Mouse (Mus musculus) CH12.LX (cell line): ENCODE data around the gene Cldn7. TPM values are rescaled to one million over a fixed set of nuclear protein-coding genes. Genes with fewer than 3 reads are reported as not detected.

Source experiments
- DNase-seq: peaks from one replicate; pipeline ENCODE4 v3.0.0-alpha.2; 2013; ENCODE audit errors: extremely low read depth
- H3K27ac ChIP-seq: 2 replicates; pipeline ENCODE4 v1.5.1; 2012; ENCODE audit warnings: low read depth, mild to moderate bottlenecking, control low read depth, moderate library complexity; ENCODE audit not compliant: insufficient read depth
- H3K27me3 ChIP-seq: replicated peaks from 2 replicates; pipeline ENCODE3; 2012; ENCODE audit warnings: inconsistent platforms
- H3K36me3 ChIP-seq, 2 experiments: replicated peaks in 1 of 2; 2 replicates each; pipeline versions ENCODE3 to v1.6.1; 2012; ENCODE audit warnings: inconsistent platforms in 1 of 2, low read length in 1 of 2, mild to moderate bottlenecking in 1 of 2, mixed read lengths in 1 of 2, moderate library complexity in 1 of 2; ENCODE audit not compliant: control insufficient read depth in 1 of 2, insufficient read depth in 1 of 2
- H3K4me1 ChIP-seq, 2 experiments: 2 replicates each; pipeline ENCODE4 v1.6.1; 2012; ENCODE audit warnings: inconsistent platforms in 1 of 2, moderate library complexity in 1 of 2; ENCODE audit not compliant: insufficient read depth in 2 of 2, control insufficient read depth in 1 of 2
- H3K4me2 ChIP-seq: 2 replicates; pipeline ENCODE4 v1.6.1; 2012; ENCODE audit warnings: low read depth, mild to moderate bottlenecking, control low read depth; ENCODE audit not compliant: poor library complexity, insufficient read depth, severe bottlenecking
- H3K4me3 ChIP-seq, 3 experiments: fragments of 150-350 bp in 1 of 3; sonication (generic) in 1 of 3; replicated peaks in 1 of 3; 2 replicates each; pipeline versions ENCODE3 to v1.5.1; 2011 to 2012; ENCODE audit warnings: low read depth in 2 of 3, low read length in 2 of 3, mild to moderate bottlenecking in 2 of 3, moderate library complexity in 2 of 3, control low read depth in 1 of 3, improper control_type of control experiment in 1 of 3, inconsistent platforms in 1 of 3, mixed read lengths in 1 of 3; ENCODE audit not compliant: poor library complexity in 1 of 3
- H3K79me2 ChIP-seq: replicated peaks from 2 replicates; pipeline ENCODE4 v1.6.1; 2012; ENCODE audit warnings: mild to moderate bottlenecking, moderate library complexity; ENCODE audit not compliant: control insufficient read depth, poor library complexity, insufficient read depth, severe bottlenecking; ENCODE audit errors: extremely low read depth
- H3K9ac ChIP-seq: 2 replicates; pipeline ENCODE4 v1.6.1; 2012; ENCODE audit warnings: low read depth, mild to moderate bottlenecking, control low read depth, moderate library complexity; ENCODE audit not compliant: insufficient read depth
- H3K9me3 ChIP-seq: replicated peaks from 2 replicates; pipeline ENCODE3; 2012; ENCODE audit warnings: low read length, inconsistent platforms, mixed read lengths
- BHLHE40 ChIP-seq: IDR thresholded peaks from 2 replicates; pipeline ENCODE4 v1.6.1; 2011; ENCODE audit warnings: mild to moderate bottlenecking, low read depth, low read length, improper control_type of control experiment
- CHD2 ChIP-seq: IDR thresholded peaks from 2 replicates; pipeline ENCODE4 v1.6.1; 2011; ENCODE audit warnings: low read length, improper control_type of control experiment
- CTCF ChIP-seq, 2 experiments: IDR thresholded peaks in 1 of 2; conservative IDR thresholded peaks in 1 of 2; 2 replicates each; pipeline ENCODE4 v1.5.1; 2011 to 2012; ENCODE audit warnings: low read depth in 2 of 2, low read length in 2 of 2, improper control_type of control experiment in 1 of 2, inconsistent platforms in 1 of 2, mild to moderate bottlenecking in 1 of 2, moderate library complexity in 1 of 2
- ELF1 ChIP-seq: IDR thresholded peaks from 2 replicates; pipeline ENCODE4 v1.6.1; 2014; ENCODE audit warnings: low read depth, mild to moderate bottlenecking, inconsistent platforms, low read length, improper control_type of control experiment
- EP300 ChIP-seq: IDR thresholded peaks from 2 replicates; pipeline ENCODE4 v1.6.1; 2011; ENCODE audit warnings: low read length, improper control_type of control experiment
- ETS1 ChIP-seq: conservative IDR thresholded peaks from 2 replicates; pipeline ENCODE4 v1.6.1; 2012; ENCODE audit warnings: low read depth, mild to moderate bottlenecking, inconsistent platforms, low read length, improper control_type of control experiment, moderate library complexity
- GABPA ChIP-seq: IDR thresholded peaks from 2 replicates; pipeline ENCODE4 v1.6.1; 2012; ENCODE audit warnings: low read depth, low read length, improper control_type of control experiment, inconsistent platforms; ENCODE audit not compliant: insufficient replicate concordance
- HCFC1 ChIP-seq: IDR thresholded peaks from 2 replicates; pipeline ENCODE4 v1.6.1; 2012; ENCODE audit warnings: low read depth, mild to moderate bottlenecking, inconsistent platforms, low read length, improper control_type of control experiment
- IRF4 ChIP-seq: IDR thresholded peaks from 2 replicates; pipeline ENCODE4 v1.6.1; 2014; ENCODE audit warnings: low read depth, mild to moderate bottlenecking, inconsistent platforms, low read length, improper control_type of control experiment
- JUND ChIP-seq: conservative IDR thresholded peaks from 2 replicates; pipeline ENCODE4 v1.6.1; 2011; ENCODE audit warnings: low read depth, low read length, improper control_type of control experiment
- MAFK ChIP-seq: IDR thresholded peaks from 2 replicates; pipeline ENCODE4 v1.6.1; 2011; ENCODE audit warnings: low read length, improper control_type of control experiment; ENCODE audit not compliant: insufficient replicate concordance
- MAX ChIP-seq: IDR thresholded peaks from 2 replicates; pipeline ENCODE4 v1.6.1; 2011; ENCODE audit warnings: low read length, improper control_type of control experiment
- MAZ ChIP-seq: IDR thresholded peaks from 2 replicates; pipeline ENCODE4 v1.6.1; 2012; ENCODE audit warnings: low read depth, mild to moderate bottlenecking, inconsistent platforms, low read length, improper control_type of control experiment, moderate library complexity
- MEF2A ChIP-seq: IDR thresholded peaks from 2 replicates; pipeline ENCODE4 v1.6.1; 2014; ENCODE audit warnings: low read depth, mild to moderate bottlenecking, inconsistent platforms, low read length, improper control_type of control experiment, borderline replicate concordance
- MXI1 ChIP-seq: IDR thresholded peaks from 2 replicates; pipeline ENCODE4 v1.6.1; 2011; ENCODE audit warnings: mild to moderate bottlenecking, low read depth, low read length, improper control_type of control experiment
- MYC ChIP-seq: IDR thresholded peaks from 2 replicates; pipeline ENCODE4 v1.6.1; 2011; ENCODE audit warnings: low read depth, mild to moderate bottlenecking, improper control_type of control experiment, low read length
- NELFE ChIP-seq: IDR thresholded peaks from 2 replicates; pipeline ENCODE4 v1.6.1; 2011; ENCODE audit warnings: low read depth, low read length, improper control_type of control experiment
- NRF1 ChIP-seq: IDR thresholded peaks from 2 replicates; pipeline ENCODE4 v1.6.1; 2014; ENCODE audit warnings: low read depth, mild to moderate bottlenecking, inconsistent platforms, low read length, improper control_type of control experiment, moderate library complexity
- POLR2A ChIP-seq: IDR thresholded peaks from 2 replicates; pipeline ENCODE4 v1.6.1; 2011; ENCODE audit warnings: low read depth, mild to moderate bottlenecking, improper control_type of control experiment, low read length
- POLR2AphosphoS2 ChIP-seq: IDR thresholded peaks from 2 replicates; pipeline ENCODE4 v1.6.1; 2011; ENCODE audit warnings: low read depth, low read length, improper control_type of control experiment
- RCOR1 ChIP-seq: conservative IDR thresholded peaks from 2 replicates; pipeline ENCODE4 v1.6.1; 2012; ENCODE audit warnings: low read depth, mild to moderate bottlenecking, inconsistent platforms, low read length, improper control_type of control experiment
- SIN3A ChIP-seq: IDR thresholded peaks from 2 replicates; pipeline ENCODE4 v1.6.1; 2012; ENCODE audit warnings: low read length, improper control_type of control experiment, inconsistent platforms
- TCF12 ChIP-seq: IDR thresholded peaks from 2 replicates; pipeline ENCODE4 v1.6.1; 2014; ENCODE audit warnings: low read depth, mild to moderate bottlenecking, inconsistent platforms, low read length, improper control_type of control experiment
- UBTF ChIP-seq: IDR thresholded peaks from 2 replicates; pipeline ENCODE4 v1.6.1; 2012; ENCODE audit warnings: low read depth, mild to moderate bottlenecking, inconsistent platforms, low read length, improper control_type of control experiment, moderate library complexity
- USF1 ChIP-seq: IDR thresholded peaks from 2 replicates; pipeline ENCODE4 v1.6.1; 2014; ENCODE audit warnings: low read depth, mild to moderate bottlenecking, inconsistent platforms, low read length, improper control_type of control experiment
- ZC3H11A ChIP-seq: IDR thresholded peaks from 2 replicates; pipeline ENCODE4 v1.6.1; 2012; ENCODE audit warnings: low read depth, mild to moderate bottlenecking, inconsistent platforms, low read length, improper control_type of control experiment
- ZKSCAN1 ChIP-seq: IDR thresholded peaks from 2 replicates; pipeline ENCODE4 v1.6.1; 2012; ENCODE audit warnings: low read depth, inconsistent platforms, low read length, improper control_type of control experiment, borderline replicate concordance
- ZMIZ1 ChIP-seq: IDR thresholded peaks from 2 replicates; pipeline ENCODE4 v1.6.1; 2012; ENCODE audit warnings: low read depth, mild to moderate bottlenecking, inconsistent platforms, low read length, improper control_type of control experiment
- dilution Hi-C: fragments of 300-500 bp; cut with MboI; formaldehyde crosslinking; loops from 2 replicates; pipeline ENCODE4 v1.14.3; 2020; ENCODE audit warnings: low sequenced_read_pairs; ENCODE audit not compliant: extremely low pct_unique_long_range_greater_than_20kb, extremely low pct_ligation_motif_present
- in situ Hi-C: fragments of 300-500 bp; cut with MboI; formaldehyde crosslinking; loops from 3 replicates; pipeline ENCODE4 v1.14.3; 2019; ENCODE audit warnings: low sequenced_read_pairs, low pct_ligation_motif_present, low pct_unique_long_range_greater_than_20kb, mixed read lengths
- polyA plus RNA-seq: library from polyadenylated mRNA; unstranded; fragments of >175 nt; gene quantifications from 2 replicates; pipeline ENCODE4 v1.2.1, GENCODE M21; 2012; ENCODE audit warnings: low read depth; ENCODE audit not compliant: insufficient read length
- total RNA-seq, 2 experiments: library from RNA; depleted of rRNA; stranded (reverse); fragments of 300-350 nt in 1 of 2; fragments of >200 nt in 1 of 2; gene quantifications; 2 replicates each; pipeline ENCODE4 v1.2.3; 2012 to 2014

Gene Cldn7
- total and polyA plus RNA-seq, 3 experiments, result not detected

- Histone ChIP-seq H3K4me3 (peak overlapping the region; percentile 89 to 99 (median 91)), H3K36me3 (peaks cover 43 to 49% of the 10 kb centered on the region in 2 experiments), H3K4me2 (0 out of 2 replicates have a peak overlapping the region, but pooled peaks have one; percentile 86), H3K27ac (peak overlapping the region; percentile 73), H3K79me2 (peaks cover 57% of the 10 kb centered on the region), H3K27me3 (no peaks in the 10 kb centered on the region), H3K9ac (peak overlapping the region; percentile 94), H3K9me3 (no peaks in the 10 kb centered on the region), H3K4me1 (peaks cover 15 to 56% of the 10 kb centered on the region in 2 experiments; a peak in 3 of 4 replicates)
- dilution Hi-C loops (no loop called here), in situ Hi-C loops (no loop called here)
- peak; percentile 43 for DNase-seq
- TF ChIP-seq HCFC1, result peak; percentile 34
- no peak for TF ChIP-seq ELF1
- TF ChIP-seq MAZ, result peak; percentile 25
- no peak for TF ChIP-seq ETS1
- TF ChIP-seq UBTF, result peak; percentile 66; the same call in 1 of the 2 replicates
Measured at GRCm38 (mm10) chr11:69996161-69997061, 31.8 kb downstream of the Cldn7 start.

- peak overlapping the region; percentile 89 to 99 (median 91) for H3K4me3 ChIP-seq
- peak; percentile 38; the same call in 1 of the 2 replicates for TF ChIP-seq IRF4
- no peak for TF ChIP-seq GABPA
- no peak for TF ChIP-seq MAFK
- TF ChIP-seq USF1, result no peak
- TF ChIP-seq JUND, result no peak
- peak; percentile 9; the same call in 1 of the 2 replicates for TF ChIP-seq HCFC1
- peak; percentile 79 for TF ChIP-seq NELFE
- TF ChIP-seq MXI1, result peak; percentile 81
- TF ChIP-seq NRF1, result peak; percentile 28; the same call in 1 of the 2 replicates
- peak; percentile 69 for TF ChIP-seq MAX
- TF ChIP-seq EP300, result no peak
- TF ChIP-seq SIN3A, result peak; percentile 34; the same call in 1 of the 2 replicates
- TF ChIP-seq BHLHE40, result 0 out of 2 replicates have a peak, but pooled peaks have one; percentile 26
- no peak for TF ChIP-seq ZC3H11A
- TF ChIP-seq POLR2A, result peak; percentile 86
- peak; percentile 70; the same call in 1 of the 2 replicates for TF ChIP-seq MAZ
- TF ChIP-seq CTCF (conservative IDR thresholded peaks at IDR 0.05 in 1 of 2, IDR thresholded peaks at IDR 0.05 in 1 of 2; ENCODE audit: low read depth in 2 of 2, low read length in 2 of 2), result no peak
- peak; percentile 69 for TF ChIP-seq ELF1
- TF ChIP-seq CHD2, result peak; percentile 82
- no peak for TF ChIP-seq RCOR1
- TF ChIP-seq UBTF, result peak; percentile 82; the same call in 1 of the 2 replicates
- no peak for TF ChIP-seq ZKSCAN1
- peak; percentile 45; the same call in 1 of the 2 replicates for TF ChIP-seq POLR2AphosphoS2
- TF ChIP-seq MYC, result peak; percentile 54; the same call in 1 of the 2 replicates
- peak; percentile 93 for TF ChIP-seq ZMIZ1
- 0 out of 2 replicates have a peak, but pooled peaks have one; percentile 15 for TF ChIP-seq MEF2A
- peak; percentile 67 for TF ChIP-seq TCF12
- H3K4me2 ChIP-seq, result peak overlapping the region; percentile 86
- peak overlapping the region; percentile 73 for H3K27ac ChIP-seq
- DNase-seq, result peak; percentile 90
- in situ Hi-C loops, result no loop called here
- H3K9me3 ChIP-seq, result no peaks in the 10 kb centered on the region
- H3K79me2 ChIP-seq, result peaks cover 58% of the 10 kb centered on the region
- H3K9ac ChIP-seq, result peak overlapping the region; percentile 94
- H3K36me3 ChIP-seq, result peaks cover 43 to 52% of the 10 kb centered on the region in 2 experiments
- dilution Hi-C loops, result no loop called here
- peaks cover 15 to 62% of the 10 kb centered on the region in 2 experiments; a peak in 3 of 4 replicates for H3K4me1 ChIP-seq
- H3K27me3 ChIP-seq, result no peaks in the 10 kb centered on the region
Measured at GRCm38 (mm10) chr11:69997070-69997509, 32.5 kb downstream of the Cldn7 start.
